Mouse (Mus musculus): Measurements from ENCODE around the gene Hist1h2bk. TPM values are rescaled to one million over a fixed set of nuclear protein-coding genes. Genes with fewer than 3 reads are reported as not detected.
A peak's percentile ranks its signal among the peaks of the same experiment; 100 is the strongest.

The Hist1h2bk gene
- total RNA-seq, 2 experiments from 2014 or later: 2.6 TPM; not detected in 1

- TF ChIP-seq CTCF (IDR thresholded peaks at IDR 0.05): no peak
- H3K27ac ChIP-seq: peak overlapping the region; percentile 63
- intact Hi-C loops (cut with DNase I): loop anchor here (5.0 to 10.0 kb wide), 3 partner anchors 166 to 1496 kb away; no protein-coding TSS in a partner anchor
Measured at GRCm38 (mm10) chr13:22020901-22021339, 14.8 kb upstream of the Hist1h2bk start.

GRCm38 (mm10) chr13:22021581-22021980, 14.1 kb upstream of the Hist1h2bk start:
- no peak for DNase-seq
- intact Hi-C loops (cut with DNase I): loop anchor here (5.0 to 10.0 kb wide), 3 partner anchors 167 to 1496 kb away; no protein-coding TSS in a partner anchor
- peak overlapping the region; percentile 71 for H3K4me3 ChIP-seq
- peak overlapping the region; percentile 63 for H3K27ac ChIP-seq
- TF ChIP-seq CTCF (IDR thresholded peaks at IDR 0.05): no peak

More at GRCm38 (mm10) chr13:22020901-22021339, 14.8 kb upstream of the Hist1h2bk start:
- H3K4me3 ChIP-seq: peak overlapping the region; percentile 71
- peak; percentile 68 for DNase-seq

GRCm38 (mm10) chr13:22022241-22022640, 13.4 kb upstream of the Hist1h2bk start:
- no peak for TF ChIP-seq CTCF (IDR thresholded peaks at IDR 0.05)
- Histone ChIP-seq H3K27ac (peak overlapping the region; percentile 63), H3K4me3 (peak overlapping the region; percentile 71)
- peak; percentile 83 for DNase-seq
- intact Hi-C loops (cut with DNase I): loop anchor here (2.0 to 10.0 kb wide), 5 partner anchors 77 to 1495 kb away; partner anchors contain the start of gene Zfp184

DNA sequence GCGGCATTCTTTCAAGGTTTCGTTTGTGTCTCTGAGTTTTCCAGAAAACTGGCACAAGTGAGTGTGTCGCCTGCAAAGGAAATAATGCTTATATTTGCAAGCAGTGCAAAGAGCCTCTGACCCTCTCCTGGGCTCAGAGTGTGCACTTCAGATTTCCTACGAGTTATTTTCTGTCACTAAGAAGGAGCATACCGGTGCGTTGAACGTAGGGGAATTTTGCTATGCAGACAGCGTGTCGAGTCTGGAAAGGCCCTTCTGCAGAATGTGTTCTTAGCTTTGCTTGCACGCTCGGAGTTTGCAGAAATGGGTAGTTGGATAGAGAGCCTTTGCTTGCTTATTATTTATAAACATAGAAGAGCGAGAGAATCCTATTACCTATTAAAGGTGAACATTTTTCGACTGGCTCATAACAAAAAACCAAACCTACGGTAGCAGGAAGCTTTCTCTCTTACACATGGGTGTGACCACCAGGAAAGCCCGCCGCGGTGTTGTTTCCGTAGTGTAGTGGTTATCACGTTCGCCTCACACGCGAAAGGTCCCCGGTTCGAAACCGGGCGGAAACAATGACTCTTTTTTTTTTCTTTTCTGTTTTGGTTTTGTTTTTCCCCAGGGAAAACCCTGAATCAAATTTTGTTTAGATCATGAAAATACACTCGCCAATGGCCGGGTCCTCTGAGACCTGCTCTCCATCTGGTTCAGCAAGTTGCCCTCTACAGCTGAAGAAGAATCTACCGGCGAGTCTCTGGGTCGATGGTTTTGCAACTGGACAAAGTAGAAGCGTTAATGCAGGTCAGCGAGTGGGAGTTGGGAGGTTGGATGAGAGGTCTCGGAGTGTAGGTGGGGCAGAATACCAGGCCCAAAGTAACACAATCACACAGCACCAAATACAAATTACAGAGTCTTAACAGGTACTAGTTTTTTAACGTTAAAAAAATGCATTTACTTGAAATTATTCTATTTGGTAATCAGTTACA, 9.3 kb upstream of the Hist1h2bk start:
- intact Hi-C loops (cut with DNase I): loop anchor here (5.0 to 10.0 kb wide), 3 partner anchors 172 to 1406 kb away; no protein-coding TSS in a partner anchor
- no peak for TF ChIP-seq CTCF (IDR thresholded peaks at IDR 0.05)
- H3K27ac ChIP-seq: peak overlapping the region; percentile 50; the same call in 1 of the 2 replicates

DNA sequence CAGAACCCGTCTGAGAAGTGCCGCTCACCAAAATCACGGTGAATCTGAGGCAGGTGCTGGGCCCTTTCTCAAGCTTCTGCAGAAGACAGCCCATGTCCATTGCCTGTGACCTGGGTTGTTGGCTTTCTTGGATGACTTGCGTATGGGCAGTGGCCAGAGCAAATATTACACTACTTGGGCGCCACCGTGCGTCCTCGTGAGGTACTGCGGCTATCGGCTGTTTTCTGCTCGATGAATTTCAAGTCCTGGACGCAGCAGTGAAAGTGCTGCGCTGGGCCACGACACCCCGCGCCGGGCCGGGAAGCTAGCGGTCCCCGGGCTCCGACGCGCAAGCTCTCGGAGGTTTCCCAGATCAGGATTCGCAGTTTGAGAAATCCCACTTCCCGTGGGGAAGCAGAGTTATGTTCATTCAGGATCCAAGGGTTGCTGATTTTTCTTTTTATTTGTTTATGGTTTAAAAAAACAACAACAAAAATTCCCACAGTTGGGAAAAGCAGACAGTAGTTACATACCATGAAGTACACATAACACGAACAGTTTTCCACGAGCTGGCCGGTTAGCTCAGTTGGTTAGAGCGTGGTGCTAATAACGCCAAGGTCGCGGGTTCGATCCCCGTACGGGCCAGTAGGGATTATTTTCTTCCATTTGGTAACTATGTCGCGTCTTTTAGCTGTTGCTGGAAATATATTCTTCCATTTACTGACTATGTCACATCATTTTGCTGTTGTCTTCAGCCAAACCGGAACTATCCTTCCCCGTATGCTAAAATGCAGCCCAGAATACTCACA, 6.8 kb upstream of the Hist1h2bk start:
- peak; percentile 94 for DNase-seq
- H3K4me3 ChIP-seq: peak overlapping the region; percentile 85
- intact Hi-C loops (cut with DNase I): loop anchor here (1.0 to 10.0 kb wide), 4 partner anchors 55 to 1403 kb away; no protein-coding TSS in a partner anchor
- H3K27ac ChIP-seq: peak overlapping the region; percentile 87
- TF ChIP-seq CTCF (IDR thresholded peaks at IDR 0.05): peak; percentile 97

More for the DNA sequence above, 9.3 kb upstream of the Hist1h2bk start:
- H3K4me3 ChIP-seq: peak overlapping the region; percentile 64
- DNase-seq: peak; percentile 81

DNA sequence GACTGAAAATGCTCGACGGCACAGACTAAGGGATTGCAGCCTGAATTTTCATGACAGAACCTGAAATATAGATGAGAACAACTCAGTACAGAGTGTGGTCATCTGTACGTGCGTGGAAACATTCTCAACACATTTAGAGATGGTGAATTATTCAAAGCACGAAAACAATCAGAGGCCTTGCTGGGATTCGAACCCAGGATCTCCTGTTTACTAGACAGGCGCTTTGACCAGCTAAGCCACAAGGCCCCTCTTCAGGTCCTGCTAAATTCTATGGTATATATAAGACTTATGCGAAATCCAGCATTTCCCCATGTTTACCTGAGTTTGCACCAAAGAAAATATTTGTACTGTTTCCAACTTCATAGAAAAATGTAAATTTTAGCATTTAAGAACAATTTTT, 5.7 kb upstream of the Hist1h2bk start:
- TF ChIP-seq CTCF (IDR thresholded peaks at IDR 0.05): no peak
- intact Hi-C loops (cut with DNase I): loop anchor here (1.0 to 10.0 kb wide), 5 partner anchors 56 to 1402 kb away; no protein-coding TSS in a partner anchor
- Histone ChIP-seq H3K27ac (no peak overlapping the region), H3K4me3 (no peak overlapping the region)
- no peak for DNase-seq

DNA sequence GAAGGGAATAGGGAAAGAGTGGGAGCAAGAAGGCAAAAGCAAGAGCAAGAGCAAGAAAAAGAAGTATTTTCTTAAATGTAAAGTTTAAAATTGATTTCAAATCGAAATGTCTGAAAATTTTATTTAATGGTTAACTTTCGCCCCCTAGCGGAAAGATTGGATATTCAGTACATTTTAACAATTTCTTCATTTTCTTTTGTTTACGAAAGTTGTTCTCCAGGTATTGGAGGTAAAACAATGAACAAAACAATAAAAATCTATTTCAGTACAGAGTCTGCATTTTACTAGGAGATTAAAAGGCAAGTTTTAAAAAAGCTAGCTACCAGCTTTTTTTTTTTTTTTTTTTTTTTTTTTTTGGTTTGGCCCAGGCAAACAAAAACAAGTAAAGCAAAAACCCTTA, 5.2 kb upstream of the Hist1h2bk start:
- peak; percentile 70 for TF ChIP-seq CTCF (IDR thresholded peaks at IDR 0.05)
- no peak overlapping the region for H3K27ac ChIP-seq
- no peak for DNase-seq
- intact Hi-C loops (cut with DNase I): loop anchor here (5.0 kb wide), 1 partner anchor 108 kb away; no protein-coding TSS in a partner anchor
- H3K4me3 ChIP-seq: no peak overlapping the region

- Histone ChIP-seq H3K4me3 (no peak overlapping the region), H3K27ac (no peak overlapping the region)
- intact Hi-C loops (cut with DNase I): loop anchor here (5.0 kb wide), 1 partner anchor 112 kb away; no protein-coding TSS in a partner anchor
- TF ChIP-seq CTCF (IDR thresholded peaks at IDR 0.05): no peak
- no peak for DNase-seq
Measured at GRCm38 (mm10) chr13:22033741-22034442, 1.8 kb upstream of the Hist1h2bk start.

GRCm38 (mm10) chr13:22034443-22035266, 1.0 kb upstream of the Hist1h2bk start:
- DNase-seq: no peak
- TF ChIP-seq CTCF (IDR thresholded peaks at IDR 0.05): no peak
- peak overlapping the region; percentile 70 for H3K4me3 ChIP-seq
- intact Hi-C loops (cut with DNase I): loop anchor here (5.0 kb wide), 1 partner anchor 112 kb away; no protein-coding TSS in a partner anchor
- H3K27ac ChIP-seq: no peak overlapping the region

DNA sequence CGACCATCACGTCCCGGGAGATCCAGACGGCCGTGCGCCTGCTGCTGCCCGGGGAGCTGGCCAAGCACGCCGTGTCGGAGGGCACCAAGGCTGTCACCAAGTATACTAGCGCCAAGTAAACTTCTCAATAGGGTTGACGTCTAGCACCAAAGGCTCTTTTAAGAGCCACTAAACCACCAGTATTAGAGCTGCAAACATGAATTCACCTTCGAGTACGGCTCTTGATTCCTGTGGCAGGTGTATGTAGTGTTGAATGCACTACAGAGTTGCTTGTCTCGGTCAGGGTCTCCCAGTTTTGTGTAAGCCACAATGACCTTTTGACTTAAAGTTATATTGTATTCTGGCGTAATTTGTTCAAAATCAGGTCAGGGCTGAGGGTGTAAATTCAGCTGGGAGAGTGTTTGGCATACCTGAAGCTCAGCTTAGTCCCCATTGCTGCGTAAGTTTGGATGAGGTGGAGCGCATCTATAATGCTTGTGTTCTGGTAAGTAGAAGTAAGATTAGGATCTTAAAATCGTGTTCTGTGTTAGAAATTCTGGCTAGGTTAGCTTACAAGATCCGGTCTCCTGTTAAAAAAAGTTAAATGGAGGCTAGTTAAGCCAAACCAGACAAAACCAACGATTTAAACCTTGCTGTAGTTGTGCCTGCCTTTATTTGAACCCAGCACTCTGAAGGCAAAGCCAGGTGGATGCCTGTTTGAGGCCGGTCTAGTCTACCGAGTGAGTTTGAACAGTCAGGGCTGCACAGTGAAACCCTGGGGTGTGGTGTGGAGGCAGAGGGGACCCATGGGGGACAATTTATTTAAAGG, 683 bp downstream of the Hist1h2bk start:
- intact Hi-C loops (cut with DNase I): no loop called here
- TF ChIP-seq CTCF (IDR thresholded peaks at IDR 0.05): no peak
- Histone ChIP-seq H3K4me3 (peak overlapping the region; percentile 70), H3K27ac (no peak overlapping the region)
- DNase-seq: no peak
